Mouse (Mus musculus): ENCODE data around the gene Ssh2.

GRCm38 (mm10) chr11:77506273-77506672 is 290.2 kb downstream of the Ssh2 start:
- TF ChIP-seq CTCF (IDR thresholded peaks at IDR 0.05; ENCODE audit: low read depth, low read length), result no peak
- no peak for TF ChIP-seq POLR2A (IDR thresholded peaks at IDR 0.05; ENCODE audit: insufficient read depth, low read length)
- TF ChIP-seq EP300 (IDR thresholded peaks at IDR 0.05; ENCODE audit: insufficient read depth, low read depth, low read length), result no peak
